Mouse (Mus musculus) G1E (cell line): Measurements from ENCODE around the gene Rgs2. TPM values are rescaled to one million over a fixed set of nuclear protein-coding genes. Genes with fewer than 3 reads are reported as not detected.

ENCODE experiments used
- ATAC-seq: 2 replicates; pipeline ENCODE4 v1.8.0; 2016; ENCODE audit warnings: mild to moderate bottlenecking; ENCODE audit not compliant: insufficient number of reproducible peaks, poor library complexity, low FRiP score, severe bottlenecking; ENCODE audit errors: extremely low read depth
- DNase-seq: peaks from one replicate; pipeline ENCODE4 v3.0.0; 2012; ENCODE audit warnings: low spot score
- H3K27me3 ChIP-seq: 2 replicates; pipeline ENCODE4 v1.6.1; 2012; ENCODE audit warnings: mild to moderate bottlenecking, low read length, inconsistent platforms; ENCODE audit not compliant: insufficient read depth
- H3K36me3 ChIP-seq: replicated peaks from 2 replicates; pipeline ENCODE3; 2012; ENCODE audit warnings: mild to moderate bottlenecking, inconsistent platforms
- H3K4me1 ChIP-seq: 2 replicates; pipeline ENCODE4 v1.6.1; 2012; ENCODE audit warnings: low read depth, low read length, inconsistent platforms, mixed read lengths; ENCODE audit not compliant: insufficient read depth
- H3K4me3 ChIP-seq: 2 replicates; pipeline ENCODE4 v1.5.1; 2012; ENCODE audit warnings: low read depth, mild to moderate bottlenecking, inconsistent platforms, low read length, moderate library complexity, mixed read lengths
- H3K9me3 ChIP-seq: replicated peaks from 2 replicates; pipeline ENCODE4 v1.6.1; 2012; ENCODE audit warnings: inconsistent platforms
- CTCF ChIP-seq: IDR thresholded peaks from 2 replicates; pipeline ENCODE4 v1.5.1; 2012; ENCODE audit warnings: low read depth, low read length, inconsistent platforms, mixed read lengths
- GATA1 ChIP-seq: IDR thresholded peaks from 2 replicates; pipeline ENCODE4 v1.6.1; 2012; ENCODE audit warnings: borderline replicate concordance, low read length, inconsistent platforms, mixed read lengths
- GATA2 ChIP-seq: IDR thresholded peaks from 2 replicates; pipeline ENCODE4 v1.6.1; 2012; ENCODE audit warnings: low read depth, low read length, inconsistent platforms, borderline replicate concordance
- POLR2AphosphoS5 ChIP-seq: IDR thresholded peaks from 2 replicates; pipeline ENCODE4 v1.6.1; 2012; ENCODE audit warnings: low read depth, low read length, inconsistent platforms; ENCODE audit not compliant: insufficient replicate concordance
- TAL1 ChIP-seq: conservative IDR thresholded peaks from 2 replicates; pipeline ENCODE4 v1.6.1; 2012; ENCODE audit warnings: low read depth, low read length, inconsistent platforms, mixed read lengths
- polyA plus RNA-seq: library from polyadenylated mRNA; stranded (reverse); fragments of >175 nt; gene quantifications from 2 replicates; pipeline ENCODE4 v1.2.3, GENCODE M21; 2012
- total RNA-seq, 2 experiments: library from RNA; stranded (forward) in 1 of 2; stranded (reverse) in 1 of 2; fragments of 200-1000 nt in 1 of 2; fragments of >200 nt in 1 of 2; fragmentation: Nextera tagmentation in 1 of 2; gene quantifications; 2 replicates each; pipeline ENCODE4 v1.2.3; 2014 to 2017

Gene Rgs2
- total and polyA plus RNA-seq, 3 experiments: 0.02 to 0.66 TPM; not detected in 1

DNA sequence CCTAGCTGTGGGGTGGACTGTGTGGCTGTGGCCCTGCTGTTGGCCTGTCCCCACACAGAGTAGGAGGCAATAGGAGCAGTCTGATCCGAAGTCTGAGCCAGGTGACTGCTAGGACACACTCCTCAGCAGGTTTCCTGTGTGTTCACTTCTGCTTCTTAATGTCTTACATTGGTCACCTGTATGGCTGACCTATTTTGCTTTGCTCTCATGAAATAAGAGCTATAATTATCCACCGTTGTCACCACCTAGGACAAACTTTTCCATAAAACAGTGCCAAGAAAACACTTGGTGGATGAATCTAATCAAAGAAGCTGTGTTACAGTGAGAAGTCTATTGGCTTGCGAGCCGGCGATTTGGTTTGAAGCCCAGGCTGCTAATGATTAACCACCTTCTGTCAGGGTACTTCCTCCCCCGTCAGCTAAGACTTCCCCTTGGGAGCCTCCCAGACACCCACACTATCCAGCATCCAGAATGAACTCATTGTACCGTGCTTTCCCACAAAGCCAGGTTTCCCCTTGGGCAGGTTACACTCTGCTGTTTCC is 14.5 kb upstream of the Rgs2 start:
- H3K4me1 ChIP-seq: no peaks in the 10 kb centered on the region
- H3K4me3 ChIP-seq: no peak overlapping the region
- peaks cover 9% of the 10 kb centered on the region for H3K27me3 ChIP-seq
- no peaks in the 10 kb centered on the region for H3K9me3 ChIP-seq
- ATAC-seq (no peak), DNase-seq (no peak)
- no peaks in the 10 kb centered on the region for H3K36me3 ChIP-seq
- TF ChIP-seq GATA2 (no peak), CTCF (no peak), TAL1 (no peak), GATA1 (no peak), POLR2AphosphoS5 (no peak)

DNA sequence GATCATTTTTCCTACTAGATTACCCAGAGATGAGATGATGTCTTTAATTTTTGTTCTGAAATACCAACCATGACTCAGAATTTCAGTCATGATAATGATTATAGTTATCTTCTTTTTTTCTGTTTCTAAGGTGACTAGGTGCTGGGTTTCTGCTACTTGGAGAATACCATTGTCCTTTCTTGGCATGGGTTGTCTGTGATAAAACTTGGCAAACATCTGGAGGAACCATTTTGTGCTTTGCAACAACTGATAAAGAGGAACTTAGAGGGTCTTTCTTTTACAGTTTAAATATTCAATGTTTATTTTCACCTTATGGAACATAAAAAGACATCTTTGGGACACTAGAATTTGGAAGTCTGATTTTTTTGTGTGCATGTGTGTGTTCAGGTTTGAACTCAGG is 10.0 kb upstream of the Rgs2 start:
- no peak for DNase-seq
- ATAC-seq: no peak
- Histone ChIP-seq H3K4me3 (no peak overlapping the region), H3K36me3 (no peaks in the 10 kb centered on the region), H3K27me3 (peaks cover 9% of the 10 kb centered on the region), H3K9me3 (no peaks in the 10 kb centered on the region), H3K4me1 (no peaks in the 10 kb centered on the region; the same call in 1 of the 2 replicates)
- TF ChIP-seq POLR2AphosphoS5 (no peak), GATA2 (no peak), GATA1 (no peak)

DNA sequence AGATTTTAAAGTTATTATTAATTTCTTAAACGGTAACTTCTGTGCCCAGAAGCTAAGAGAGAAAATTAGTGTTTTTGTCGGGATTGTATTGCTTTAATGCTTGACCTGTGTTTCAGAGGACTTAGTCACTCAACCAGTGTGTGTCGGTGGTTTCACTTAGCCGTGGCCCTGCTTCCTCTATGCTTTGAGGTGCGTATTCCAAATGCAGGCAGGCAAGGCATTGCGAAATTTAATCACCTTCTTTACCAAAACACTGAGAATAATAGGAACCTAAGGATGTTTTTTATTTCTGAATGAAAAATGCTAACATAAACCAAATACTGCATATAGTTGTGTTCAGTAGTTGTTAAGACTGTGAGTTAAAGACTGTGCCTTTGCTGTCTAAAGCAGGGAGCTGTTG is 3.4 kb upstream of the Rgs2 start:
- TF ChIP-seq TAL1 (no peak), GATA1 (no peak), CTCF (no peak), POLR2AphosphoS5 (no peak), GATA2 (no peak)
- no peak for ATAC-seq
- DNase-seq: no peak
- H3K27me3 ChIP-seq: no peaks in the 10 kb centered on the region; the same call in 1 of the 2 replicates
- H3K9me3 ChIP-seq: peaks cover 6% of the 10 kb centered on the region
- no peak overlapping the region for H3K4me3 ChIP-seq
- peaks cover 9% of the 10 kb centered on the region for H3K4me1 ChIP-seq
- no peaks in the 10 kb centered on the region for H3K36me3 ChIP-seq

DNA sequence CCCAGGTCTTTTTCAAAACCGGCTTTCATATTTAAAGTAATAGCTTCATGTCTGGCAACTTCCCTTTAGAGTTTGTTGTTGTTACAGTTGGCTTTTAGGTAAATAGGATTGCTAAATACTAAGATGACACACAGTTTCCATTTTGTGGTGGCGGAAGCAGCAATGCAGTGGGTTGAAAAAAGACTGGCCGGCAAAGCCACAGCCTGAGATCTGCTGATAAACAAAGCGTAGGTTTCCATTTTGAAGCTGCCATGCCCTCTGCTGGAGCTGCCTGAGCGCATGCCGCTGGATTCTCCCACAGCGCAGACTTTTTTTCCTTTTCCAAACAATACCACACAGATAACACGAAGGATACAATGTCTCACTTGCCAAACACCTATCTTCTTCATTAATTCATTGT is 2.6 kb upstream of the Rgs2 start:
- ATAC-seq: peak; percentile 86

DNA sequence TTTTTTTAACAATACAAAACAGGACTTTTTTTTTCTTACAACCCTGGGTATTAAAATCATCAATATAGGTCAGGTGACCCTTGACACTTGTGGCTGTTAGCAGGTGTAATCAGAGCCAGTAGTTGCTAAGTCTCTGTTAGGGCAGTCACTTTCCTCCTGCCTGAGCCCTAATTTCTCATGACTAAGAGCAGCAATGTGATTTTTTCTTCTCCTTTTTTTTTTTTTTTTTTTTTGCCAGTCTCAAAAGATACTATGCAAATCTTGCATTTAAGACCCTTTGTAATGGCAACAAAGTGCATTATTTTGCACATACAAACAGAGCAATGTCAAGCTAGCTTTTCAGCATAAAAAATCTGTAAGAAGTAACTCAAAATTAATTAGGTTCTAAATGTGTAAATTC is 1.7 kb upstream of the Rgs2 start:
- no peaks in the 10 kb centered on the region; the same call in 1 of the 2 replicates for H3K27me3 ChIP-seq
- peaks cover 9% of the 10 kb centered on the region for H3K4me1 ChIP-seq
- H3K9me3 ChIP-seq: peaks cover 6% of the 10 kb centered on the region
- TF ChIP-seq POLR2AphosphoS5: no peak
- TF ChIP-seq GATA1: no peak
- no peak for TF ChIP-seq GATA2
- no peak for TF ChIP-seq TAL1
- TF ChIP-seq CTCF: no peak
- no peak for DNase-seq
- no peak overlapping the region for H3K4me3 ChIP-seq
- no peak for ATAC-seq
- H3K36me3 ChIP-seq: no peaks in the 10 kb centered on the region

More for the DNA sequence above, 2.6 kb upstream of the Rgs2 start:
- TF ChIP-seq GATA2 (peak; percentile 93; the same call in 1 of the 2 replicates), TAL1 (no peak)
- peak overlapping the region; percentile 36; the same call in 1 of the 2 replicates for H3K4me3 ChIP-seq
- peak; percentile 29 for DNase-seq
- peaks cover 6% of the 10 kb centered on the region for H3K9me3 ChIP-seq
- H3K4me1 ChIP-seq: peaks cover 9% of the 10 kb centered on the region
- H3K27me3 ChIP-seq: no peaks in the 10 kb centered on the region; the same call in 1 of the 2 replicates
- no peaks in the 10 kb centered on the region for H3K36me3 ChIP-seq

GRCm38 (mm10) chr1:144004741-144005140 is 780 bp upstream of the Rgs2 start:
- no peaks in the 10 kb centered on the region; the same call in 1 of the 2 replicates for H3K27me3 ChIP-seq
- TF ChIP-seq CTCF (no peak), TAL1 (no peak), GATA2 (no peak), POLR2AphosphoS5 (no peak), GATA1 (no peak)
- peaks cover 6% of the 10 kb centered on the region for H3K9me3 ChIP-seq
- no peak for ATAC-seq
- H3K4me3 ChIP-seq: no peak overlapping the region
- no peak for DNase-seq
- H3K36me3 ChIP-seq: no peaks in the 10 kb centered on the region
- H3K4me1 ChIP-seq: peaks cover 9% of the 10 kb centered on the region
